Mouse (Mus musculus) embryonic facial prominence, embryonic 15.5 days (tissue): ENCODE results near the gene Rbm38. TPM values are rescaled to one million over a fixed set of nuclear protein-coding genes. Genes with fewer than 3 reads are reported as not detected.
A peak's percentile ranks its signal among the peaks of the same experiment; 100 is the strongest.

Experiments
- ATAC-seq: fragments of 200-750 bp; cut with Nextera tagmentation; 2 replicates; pipeline ENCODE4 v1.8.0; 2017; ENCODE audit warnings: low read depth, moderate TSS enrichment; ENCODE audit not compliant: insufficient number of reproducible peaks, low FRiP score, low TSS enrichment
- H3K27ac ChIP-seq: fragments of 300-500 bp; sonication (generic); replicated peaks from 2 replicates; pipeline ENCODE4 v1.5.1; 2015; ENCODE audit warnings: mild to moderate bottlenecking, inconsistent platforms
- H3K27me3 ChIP-seq: fragments of 300-500 bp; sonication (generic); 2 replicates; pipeline ENCODE4 v1.6.1; 2015; ENCODE audit warnings: inconsistent platforms
- H3K36me3 ChIP-seq: fragments of 300-500 bp; sonication (generic); 2 replicates; pipeline ENCODE4 v1.6.1; 2015; ENCODE audit warnings: mild to moderate bottlenecking, inconsistent platforms
- H3K4me1 ChIP-seq: fragments of 300-500 bp; sonication (generic); 2 replicates; pipeline ENCODE4 v1.6.1; 2015; ENCODE audit warnings: inconsistent platforms
- H3K4me2 ChIP-seq: fragments of 300-500 bp; sonication (generic); replicated peaks from 2 replicates; pipeline ENCODE4 v1.6.1; 2015; ENCODE audit warnings: mild to moderate bottlenecking, inconsistent platforms
- H3K4me3 ChIP-seq: fragments of 300-500 bp; sonication (generic); replicated peaks from 2 replicates; pipeline ENCODE4 v1.5.1; 2015; ENCODE audit warnings: mild to moderate bottlenecking, inconsistent platforms
- H3K9ac ChIP-seq: fragments of 300-500 bp; sonication (generic); 2 replicates; pipeline ENCODE4 v1.6.1; 2015; ENCODE audit warnings: inconsistent platforms
- H3K9me3 ChIP-seq: fragments of 300-500 bp; sonication (generic); replicated peaks from 2 replicates; pipeline ENCODE4 v1.6.1; 2016; ENCODE audit warnings: inconsistent platforms
- WGBS: fragments of 180-500 bp; shearing (Covaris S2); methylation state at CpG from one replicate; pipeline ENCODE4 v1.1.7; 2015; 5-methylcytosine and 5-hydroxymethylcytosine counted together
- polyA plus RNA-seq: library from polyadenylated mRNA; unstranded; fragments of >200 nt; fragmentation: Nextera tagmentation; extraction: Ambion mirVana; gene quantifications from 2 replicates; pipeline ENCODE4 v1.2.1, GENCODE M21; 2015

Gene Rbm38
- polyA plus RNA-seq, 1 experiment from 2014 or later, result 27.5 TPM

- Histone ChIP-seq H3K27me3 (no peaks in the 10 kb centered on the region), H3K4me3 (no peak overlapping the region), H3K4me1 (peaks cover 63% of the 10 kb centered on the region), H3K27ac (peak overlapping the region; percentile 55; the same call in 1 of the 2 replicates), H3K4me2 (no peak overlapping the region), H3K9ac (no peak overlapping the region), H3K9me3 (no peaks in the 10 kb centered on the region), H3K36me3 (0 out of 2 replicates have a peak, but pooled peaks cover 10% of the 10 kb centered on the region)
- ATAC-seq, result no peak
- 60% methylated on average over 5 of the region's 5 CpGs for WGBS
These were observed 6.0 kb downstream of the Rbm38 start for GRCm38 (mm10) chr2:173026286-173026685.

- 0 out of 2 replicates have a peak, but pooled peaks cover 13% of the 10 kb centered on the region for H3K36me3 ChIP-seq
These were observed 6.4 kb downstream of the Rbm38 start for GRCm38 (mm10) chr2:173026688-173027131.

GRCm38 (mm10) chr2:173027169-173027823 is 7.0 kb downstream of the Rbm38 start:
- Histone ChIP-seq H3K9ac (no peak overlapping the region), H3K27ac (peak overlapping the region; percentile 55; the same call in 1 of the 2 replicates), H3K9me3 (no peaks in the 10 kb centered on the region), H3K4me2 (0 out of 2 replicates have a peak overlapping the region, but pooled peaks have one; percentile 1), H3K4me3 (no peak overlapping the region), H3K36me3 (0 out of 2 replicates have a peak, but pooled peaks cover 18% of the 10 kb centered on the region), H3K27me3 (no peaks in the 10 kb centered on the region), H3K4me1 (peaks cover 60% of the 10 kb centered on the region)
- WGBS, result 84% methylated on average over 6 of the region's 6 CpGs
- no peak for ATAC-seq

More at GRCm38 (mm10) chr2:173026688-173027131, 6.4 kb downstream of the Rbm38 start:
- Histone ChIP-seq H3K4me1 (peaks cover 63% of the 10 kb centered on the region), H3K4me2 (no peak overlapping the region), H3K27me3 (no peaks in the 10 kb centered on the region), H3K4me3 (no peak overlapping the region), H3K9ac (no peak overlapping the region), H3K27ac (peak overlapping the region; percentile 55), H3K9me3 (no peaks in the 10 kb centered on the region)
- ATAC-seq, result 0 out of 2 replicates have a peak, but pooled peaks have one; percentile 48
- 70% methylated on average over 3 of the region's 3 CpGs for WGBS

- no peak for ATAC-seq
- Histone ChIP-seq H3K4me2 (0 out of 2 replicates have a peak overlapping the region, but pooled peaks have one; percentile 1), H3K9me3 (no peaks in the 10 kb centered on the region), H3K36me3 (0 out of 2 replicates have a peak, but pooled peaks cover 21% of the 10 kb centered on the region), H3K4me1 (peaks cover 54% of the 10 kb centered on the region), H3K27ac (peak overlapping the region; percentile 55; the same call in 1 of the 2 replicates), H3K4me3 (no peak overlapping the region), H3K9ac (no peak overlapping the region), H3K27me3 (no peaks in the 10 kb centered on the region)
- WGBS, result 53% methylated on average over 4 of the region's 4 CpGs
These were observed 7.7 kb downstream of the Rbm38 start for GRCm38 (mm10) chr2:173027824-173028495.

GRCm38 (mm10) chr2:173028508-173029031 is 8.3 kb downstream of the Rbm38 start:
- peaks cover 48% of the 10 kb centered on the region for H3K4me1 ChIP-seq
- H3K36me3 ChIP-seq, result peaks cover 27% of the 10 kb centered on the region
- no peak for ATAC-seq
- no peak overlapping the region for H3K4me3 ChIP-seq
- no peaks in the 10 kb centered on the region for H3K9me3 ChIP-seq
- WGBS, result 84% methylated on average over 3 of the region's 3 CpGs
- H3K27me3 ChIP-seq, result no peaks in the 10 kb centered on the region
- H3K4me2 ChIP-seq, result no peak overlapping the region
- no peak overlapping the region for H3K9ac ChIP-seq
- H3K27ac ChIP-seq, result no peak overlapping the region

- Histone ChIP-seq H3K36me3 (peaks cover 45% of the 10 kb centered on the region), H3K4me3 (no peak overlapping the region), H3K27ac (0 out of 2 replicates have a peak overlapping the region, but pooled peaks have one; percentile 17), H3K27me3 (no peaks in the 10 kb centered on the region), H3K9ac (no peak overlapping the region), H3K4me2 (no peak overlapping the region), H3K4me1 (peaks cover 27% of the 10 kb centered on the region), H3K9me3 (no peaks in the 10 kb centered on the region)
- 69% methylated on average over 12 of the region's 12 CpGs for WGBS
- no peak for ATAC-seq
These were observed 10.5 kb downstream of the Rbm38 start for GRCm38 (mm10) chr2:173030591-173031338.

- WGBS, result 88% methylated on average over 13 of the region's 13 CpGs
- H3K9ac ChIP-seq, result no peak overlapping the region
- H3K27me3 ChIP-seq, result no peaks in the 10 kb centered on the region
- no peak overlapping the region for H3K27ac ChIP-seq
- H3K36me3 ChIP-seq, result peaks cover 45% of the 10 kb centered on the region
- H3K9me3 ChIP-seq, result no peaks in the 10 kb centered on the region
- no peak for ATAC-seq
- 0 out of 2 replicates have a peak, but pooled peaks cover under 1% of the 10 kb centered on the region for H3K4me1 ChIP-seq
- H3K4me3 ChIP-seq, result no peak overlapping the region
- H3K4me2 ChIP-seq, result no peak overlapping the region
These were observed 13.2 kb downstream of the Rbm38 start for GRCm38 (mm10) chr2:173033531-173033930.

GRCm38 (mm10) chr2:173034998-173035397 is 14.7 kb downstream of the Rbm38 start:
- no peak overlapping the region for H3K27ac ChIP-seq
- WGBS, result 65% methylated on average over 4 of the region's 4 CpGs
- no peak overlapping the region for H3K4me3 ChIP-seq
- H3K9me3 ChIP-seq, result no peaks in the 10 kb centered on the region
- ATAC-seq, result no peak
- H3K27me3 ChIP-seq, result no peaks in the 10 kb centered on the region
- H3K4me2 ChIP-seq, result no peak overlapping the region
- H3K9ac ChIP-seq, result no peak overlapping the region
- peaks cover 38% of the 10 kb centered on the region for H3K36me3 ChIP-seq
- no peaks in the 10 kb centered on the region for H3K4me1 ChIP-seq

- 90% methylated on average over 5 of the region's 5 CpGs for WGBS
- H3K27ac ChIP-seq, result no peak overlapping the region
- peaks cover 37% of the 10 kb centered on the region for H3K36me3 ChIP-seq
- no peak overlapping the region for H3K4me2 ChIP-seq
- no peaks in the 10 kb centered on the region for H3K9me3 ChIP-seq
- H3K4me3 ChIP-seq, result no peak overlapping the region
- no peaks in the 10 kb centered on the region for H3K4me1 ChIP-seq
- no peaks in the 10 kb centered on the region for H3K27me3 ChIP-seq
- no peak overlapping the region for H3K9ac ChIP-seq
- no peak for ATAC-seq
These were observed 15.4 kb downstream of the Rbm38 start for GRCm38 (mm10) chr2:173035653-173036052.

- no peak for ATAC-seq
- 88% methylated on average over 5 of the region's 5 CpGs for WGBS
- Histone ChIP-seq H3K9me3 (no peaks in the 10 kb centered on the region), H3K27me3 (no peaks in the 10 kb centered on the region), H3K4me1 (no peaks in the 10 kb centered on the region), H3K36me3 (peaks cover 37% of the 10 kb centered on the region), H3K4me3 (no peak overlapping the region), H3K4me2 (no peak overlapping the region), H3K9ac (no peak overlapping the region), H3K27ac (no peak overlapping the region)
These were observed 15.8 kb downstream of the Rbm38 start for GRCm38 (mm10) chr2:173036055-173036454.

- H3K9ac ChIP-seq, result no peak overlapping the region
- no peaks in the 10 kb centered on the region for H3K9me3 ChIP-seq
- no peaks in the 10 kb centered on the region for H3K27me3 ChIP-seq
- H3K27ac ChIP-seq, result no peak overlapping the region
- no peak overlapping the region for H3K4me3 ChIP-seq
- 70% methylated on average over 4 of the region's 4 CpGs for WGBS
- H3K4me2 ChIP-seq, result no peak overlapping the region
- no peaks in the 10 kb centered on the region for H3K4me1 ChIP-seq
- H3K36me3 ChIP-seq, result peaks cover 33% of the 10 kb centered on the region
- no peak for ATAC-seq
These were observed 16.3 kb downstream of the Rbm38 start for GRCm38 (mm10) chr2:173036611-173037010.
